Mouse (Mus musculus): Measurements from ENCODE around the gene Slc26a8. TPM values are rescaled to one million over a fixed set of nuclear protein-coding genes. Genes with fewer than 3 reads are reported as not detected.

The Slc26a8 gene
- polyA plus RNA-seq, 1 experiment from 2014 or later, result 0.22 TPM

GRCm38 (mm10) chr17:28593965-28594364 is 96.1 kb downstream of the Slc26a8 start:
- no peak overlapping the region for H3K4me3 ChIP-seq
- ATAC-seq (ENCODE audit: insufficient number of reproducible peaks, low FRiP score), result no peak
- H3K4me2 ChIP-seq, result no peak overlapping the region
- no peak overlapping the region for H3K27ac ChIP-seq (ENCODE audit: poor library complexity, severe bottlenecking)
- H3K9ac ChIP-seq, result no peak overlapping the region
- WGBS, result 46% methylated on average over 4 of the region's 4 CpGs
- H3K4me1 ChIP-seq (replicated peaks), result peaks cover 14% of the 10 kb centered on the region
- no peaks in the 10 kb centered on the region for H3K9me3 ChIP-seq (replicated peaks)
- peaks cover 87% of the 10 kb centered on the region for H3K36me3 ChIP-seq
- H3K27me3 ChIP-seq (replicated peaks), result no peaks in the 10 kb centered on the region

GRCm38 (mm10) chr17:28592998-28593397 is 97.0 kb downstream of the Slc26a8 start:
- Histone ChIP-seq H3K27me3 (replicated peaks) (no peaks in the 10 kb centered on the region), H3K27ac (ENCODE audit: poor library complexity, severe bottlenecking) (no peak overlapping the region), H3K9me3 (replicated peaks) (no peaks in the 10 kb centered on the region), H3K4me2 (no peak overlapping the region), H3K36me3 (peaks cover 89% of the 10 kb centered on the region), H3K4me1 (replicated peaks) (peaks cover 14% of the 10 kb centered on the region), H3K9ac (no peak overlapping the region), H3K4me3 (no peak overlapping the region)
- ATAC-seq (ENCODE audit: insufficient number of reproducible peaks, low FRiP score), result no peak
- WGBS, result 16% methylated on average over 4 of the region's 4 CpGs

- WGBS, result 61% methylated on average over 5 of the region's 5 CpGs
These were observed 98.6 kb downstream of the Slc26a8 start for GRCm38 (mm10) chr17:28591476-28591875.

GRCm38 (mm10) chr17:28590596-28590995 is 99.4 kb downstream of the Slc26a8 start:
- Histone ChIP-seq H3K36me3 (peaks cover 71% of the 10 kb centered on the region), H3K27me3 (replicated peaks) (no peaks in the 10 kb centered on the region), H3K4me2 (no peak overlapping the region), H3K4me1 (replicated peaks) (peaks cover 14% of the 10 kb centered on the region), H3K9ac (no peak overlapping the region), H3K27ac (ENCODE audit: poor library complexity, severe bottlenecking) (no peak overlapping the region), H3K9me3 (replicated peaks) (no peaks in the 10 kb centered on the region), H3K4me3 (no peak overlapping the region)
- no peak for ATAC-seq (ENCODE audit: insufficient number of reproducible peaks, low FRiP score)
- 74% methylated on average over 3 of the region's 3 CpGs for WGBS

More at GRCm38 (mm10) chr17:28591476-28591875, 98.6 kb downstream of the Slc26a8 start:
- Histone ChIP-seq H3K9me3 (replicated peaks) (no peaks in the 10 kb centered on the region), H3K27me3 (replicated peaks) (no peaks in the 10 kb centered on the region), H3K36me3 (peaks cover 80% of the 10 kb centered on the region), H3K4me3 (no peak overlapping the region), H3K9ac (no peak overlapping the region), H3K4me1 (replicated peaks) (peaks cover 14% of the 10 kb centered on the region), H3K27ac (ENCODE audit: poor library complexity, severe bottlenecking) (no peak overlapping the region; the same call in 1 of the 2 replicates), H3K4me2 (no peak overlapping the region)
- 0 out of 2 replicates have a peak, but pooled peaks have one; percentile 33 for ATAC-seq (ENCODE audit: insufficient number of reproducible peaks, low FRiP score)

GRCm38 (mm10) chr17:28588591-28588990 is 101.4 kb downstream of the Slc26a8 start:
- Histone ChIP-seq H3K27ac (ENCODE audit: poor library complexity, severe bottlenecking) (no peak overlapping the region), H3K27me3 (replicated peaks) (no peaks in the 10 kb centered on the region), H3K36me3 (peaks cover 59% of the 10 kb centered on the region), H3K4me3 (no peak overlapping the region), H3K4me1 (replicated peaks) (peaks cover 11% of the 10 kb centered on the region), H3K9me3 (replicated peaks) (no peaks in the 10 kb centered on the region), H3K9ac (no peak overlapping the region), H3K4me2 (no peak overlapping the region)
- WGBS, result 76% methylated on average over 2 of the region's 2 CpGs
- no peak for ATAC-seq (ENCODE audit: insufficient number of reproducible peaks, low FRiP score)

Other genes starting within 250 kb of the Slc26a8 start
- 15.8 and 16.0 TPM in 2 replicates for gene Fkbp5, start 172.7 kb downstream of the Slc26a8 start, polyA plus RNA-seq (2016; fragmentation: Nextera tagmentation; extraction: Ambion mirVana)
- gene Armc12, start 159.4 kb downstream of the Slc26a8 start, polyA plus RNA-seq (2016; fragmentation: Nextera tagmentation; extraction: Ambion mirVana), result not detected in 2 replicates
- not detected in 2 replicates for gene Clpsl2, start 140.8 kb downstream of the Slc26a8 start, polyA plus RNA-seq (2016; fragmentation: Nextera tagmentation; extraction: Ambion mirVana)
- 0.31 TPM in 1 of 2 replicates, not detected in the other for gene Clps, start 129.5 kb downstream of the Slc26a8 start, polyA plus RNA-seq (2016; fragmentation: Nextera tagmentation; extraction: Ambion mirVana)
- 0.15 and 0.33 TPM in 2 replicates for gene Lhfpl5, start 114.6 kb downstream of the Slc26a8 start, polyA plus RNA-seq (2016; fragmentation: Nextera tagmentation; extraction: Ambion mirVana)
- gene Srpk1, start 67.5 kb downstream of the Slc26a8 start, polyA plus RNA-seq (2016; fragmentation: Nextera tagmentation; extraction: Ambion mirVana), result 55.4 and 56.8 TPM in 2 replicates
- gene Mapk14, start 1.1 kb upstream of the Slc26a8 start, polyA plus RNA-seq (2016; fragmentation: Nextera tagmentation; extraction: Ambion mirVana), result 37.1 and 38.6 TPM in 2 replicates
- gene AC170998.1, start 35.9 kb upstream of the Slc26a8 start, polyA plus RNA-seq (2016; fragmentation: Nextera tagmentation; extraction: Ambion mirVana), result 3.1 and 3.3 TPM in 2 replicates
- 3.2 and 3.9 TPM in 2 replicates for gene Mapk13, start 79.1 kb upstream of the Slc26a8 start, polyA plus RNA-seq (2016; fragmentation: Nextera tagmentation; extraction: Ambion mirVana)
- 13.2 and 15.4 TPM in 2 replicates for gene Brpf3, start 110.9 kb upstream of the Slc26a8 start, polyA plus RNA-seq (2016; fragmentation: Nextera tagmentation; extraction: Ambion mirVana)
- gene Pnpla1, start 168.2 kb upstream of the Slc26a8 start, polyA plus RNA-seq (2016; fragmentation: Nextera tagmentation; extraction: Ambion mirVana), result 0.05 TPM in 1 of 2 replicates, not detected in the other
- gene 4930539E08Rik, start 225.1 kb upstream of the Slc26a8 start, polyA plus RNA-seq (2016; fragmentation: Nextera tagmentation; extraction: Ambion mirVana), result 0.04 and 0.06 TPM in 2 replicates